Mouse (Mus musculus) neutrophil, adult 65 days (primary cell): ENCODE measurements around the gene F2rl1. TPM values are rescaled to one million over a fixed set of nuclear protein-coding genes. Genes with fewer than 3 reads are reported as not detected.

Experiments
- total RNA-seq: library from RNA; stranded (reverse); gene quantifications from 2 replicates; pipeline ENCODE4 v1.2.4, GENCODE M21; 2023

The F2rl1 gene
- total RNA-seq: not detected in 2 replicates

GRCm38 (mm10) chr13:95524674-95525491 is at the start of gene F2rl1:
TSS of gene F2rl1 (minus strand) at chr13:95525227.

DNA sequence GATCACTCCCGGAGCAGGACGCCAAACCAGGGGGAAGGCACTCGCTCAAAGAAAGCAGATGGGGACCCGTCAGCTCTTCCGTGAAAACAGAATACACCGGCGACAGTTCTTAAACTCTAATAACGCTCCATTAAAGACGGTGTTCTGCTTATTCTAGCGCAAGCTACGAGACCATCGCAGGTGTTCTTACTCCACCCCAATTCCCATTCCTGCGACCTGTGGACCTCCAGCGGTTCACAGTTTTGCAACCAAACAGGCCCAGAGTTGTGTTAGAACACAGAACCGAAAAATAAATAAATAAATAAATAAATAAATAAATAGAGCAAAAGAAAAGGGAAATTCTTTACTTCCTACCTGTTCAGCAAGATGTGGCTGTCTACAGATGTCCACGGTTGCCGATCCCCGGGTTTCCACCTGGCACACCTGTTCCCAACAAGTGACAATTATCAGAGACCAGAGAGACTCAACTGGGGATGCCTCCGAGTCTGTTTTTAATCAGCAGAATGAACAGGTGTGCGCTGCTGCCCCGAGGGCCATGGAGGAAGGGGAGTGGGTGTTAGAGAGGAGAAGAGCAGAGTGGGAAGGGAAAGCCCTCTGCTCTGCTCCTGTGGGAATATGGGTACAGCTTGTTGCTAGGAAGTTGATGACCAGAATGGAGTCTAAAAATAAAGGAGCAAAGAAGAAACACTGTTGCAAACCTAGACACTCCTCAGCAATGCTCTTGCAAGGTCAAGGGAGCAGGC is 46.2 kb downstream of the F2rl1 start, which contains the start of gene S100z:
TSS of gene S100z (minus strand) at position 51 of the 743 bp plus-strand sequence.

Other genes starting within 250 kb of the F2rl1 start
- 7.9 and 10.0 TPM in 2 replicates for gene Zbed3, start 201.6 kb downstream of the F2rl1 start, total RNA-seq
- gene Aggf1, start 149.9 kb downstream of the F2rl1 start, total RNA-seq: 37.4 and 49.8 TPM in 2 replicates
- not detected in 2 replicates for gene Crhbp, start 80.3 kb downstream of the F2rl1 start, total RNA-seq
- not detected in 2 replicates for gene S100z, start 46.5 kb downstream of the F2rl1 start, total RNA-seq
- gene F2r, start 93.3 kb upstream of the F2rl1 start, total RNA-seq: 0.75 and 1.9 TPM in 2 replicates
- gene F2rl2, start 171.6 kb upstream of the F2rl1 start, total RNA-seq: 0.98 and 1.7 TPM in 2 replicates